Mouse (Mus musculus) inflammation-experienced regulatory T-cells (primary cell): ENCODE data around the gene Tex30. TPM values are rescaled to one million over a fixed set of nuclear protein-coding genes. Genes with fewer than 3 reads are reported as not detected.

ENCODE experiments used
- polyA plus RNA-seq, 2 experiments: library from polyadenylated mRNA; unstranded; fragments of 100-300 nt; shearing (Covaris generic); gene quantifications; one replicate each; pipeline ENCODE4 v1.2.1; 2017

Tex30 gene
- polyA plus RNA-seq = 10 to 100 TPM; 39.1 to 48.6 TPM

DNA sequence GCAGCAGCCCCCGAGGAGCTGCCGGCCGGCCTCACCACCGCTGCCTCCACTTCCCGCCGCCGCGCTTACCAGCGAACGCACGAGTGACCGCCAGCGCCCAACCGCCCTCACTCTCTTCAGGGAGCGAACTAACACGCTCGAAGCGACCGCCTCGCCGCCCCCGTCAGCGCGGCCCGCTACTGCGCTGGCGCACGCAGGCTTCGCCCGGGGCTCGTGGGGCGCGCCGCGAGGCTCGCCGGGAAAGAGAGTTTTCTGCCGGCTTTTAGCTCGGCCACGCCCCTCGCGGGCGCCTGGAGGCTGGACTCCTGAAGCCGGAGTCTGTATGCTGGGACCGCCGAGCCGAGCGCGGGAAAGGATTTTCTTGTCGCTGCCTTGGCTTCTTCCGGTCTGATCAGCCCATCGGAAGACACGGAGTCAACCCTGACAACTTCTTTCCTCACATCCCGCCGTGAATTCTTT lies at the start of gene Tex30:
TSS of gene Tex30 (minus strand) at position 183 of the 459 bp plus-strand sequence.

DNA sequence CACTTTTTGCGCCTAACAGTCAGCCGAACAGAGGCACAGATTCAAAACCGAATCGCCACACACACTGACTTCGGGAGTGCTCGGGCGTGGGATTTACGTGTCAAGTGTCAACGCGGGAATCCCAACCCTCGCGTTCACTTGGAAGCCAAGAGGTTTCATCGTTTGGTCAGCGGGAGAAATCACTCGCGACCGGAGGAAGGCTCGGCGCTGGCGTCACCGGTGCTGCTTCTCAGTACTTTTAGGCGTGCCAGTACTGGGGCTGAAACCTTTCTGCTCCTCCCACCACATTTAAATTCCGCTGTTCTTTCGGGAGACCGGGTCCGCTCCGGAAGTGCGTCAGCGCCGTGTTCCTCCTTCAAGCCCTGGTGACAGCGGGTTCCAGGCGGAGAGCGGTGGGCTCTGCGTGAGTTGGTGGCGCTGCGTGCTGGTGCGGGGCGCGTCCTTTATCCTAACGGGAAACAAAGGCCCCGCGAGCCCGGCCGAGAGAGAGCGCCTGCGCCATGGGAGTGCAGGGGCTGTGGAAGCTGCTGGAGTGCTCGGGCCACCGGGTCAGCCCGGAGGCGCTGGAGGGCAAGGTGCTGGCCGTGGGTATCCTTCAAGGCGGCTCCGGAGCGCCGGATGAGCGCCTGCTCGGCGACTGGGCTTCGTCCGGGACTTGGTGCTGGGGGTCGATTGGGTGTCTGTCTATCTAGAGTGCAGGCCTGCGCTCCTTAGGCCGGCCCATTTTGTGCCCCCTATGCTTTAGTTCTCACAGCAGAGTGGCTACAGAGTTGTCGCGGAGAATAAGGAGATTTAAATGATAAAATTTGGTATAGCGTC lies 45.5 kb upstream of the Tex30 start, which contains the start of gene Ercc5:
TSS of gene Ercc5 (plus strand) at position 182 of the 819 bp plus-strand sequence.

GRCm38 (mm10) chr1:44118239-44119054 lies 16.2 kb upstream of the Tex30 start, which contains the start of the genes Kdelc1 and Bivm:
Gene Kdelc1, minus strand, starts transcription at chr1:44118808.
Gene Bivm, plus strand, starts transcription at chr1:44118957.

GRCm38 (mm10) chr1:44061836-44062235 lies 40.4 kb downstream of the Tex30 start, which contains the start of gene Gm8251:
Gene Gm8251, minus strand, starts transcription at chr1:44061936.

Other genes starting within 250 kb of the Tex30 start
- 100 to 1,000 TPM; 138 to 141 TPM for gene Tpp2, start 168.8 kb downstream of the Tex30 start, polyA plus RNA-seq
- gene Mettl21c, start 82.4 kb downstream of the Tex30 start, polyA plus RNA-seq = 1 to 10 TPM in 1 of 2 experiments, under 1 TPM in 1; 0.48 to 1.2 TPM
- gene Gm8251, start 40.5 kb downstream of the Tex30 start, polyA plus RNA-seq = under 1 TPM; 0.20 to 0.70 TPM
- gene Kdelc1, start 16.4 kb upstream of the Tex30 start, polyA plus RNA-seq = 10 to 100 TPM; 10.7 to 14.9 TPM
- 10 to 100 TPM; 11.8 to 13.4 TPM for gene Bivm, start 16.5 kb upstream of the Tex30 start, polyA plus RNA-seq
- 10 to 100 TPM; 18.9 to 23.6 TPM for gene Ercc5, start 45.3 kb upstream of the Tex30 start, polyA plus RNA-seq
- not detected for gene Mettl21e, start 116.5 kb upstream of the Tex30 start, polyA plus RNA-seq